In genomic region chr2:60773592-60773991, GRCm38 (mm10) we compare ENCODE assay signal across 10 mouse cellular contexts. TPM values are rescaled to one million over a fixed set of nuclear protein-coding genes. Genes with fewer than 3 reads are reported as not detected.
DNase-seq lines count a peak whose midpoint lies in the region; ATAC-seq and TF ChIP-seq lines count a peak whose summit lies in the region.
"Had no signal": no experiment of that assay in that cellular context is flagged by ENCODE, and none has a peak within 500 bp of the region (broad histone marks: within the 10 kb centered on the region; RNA-seq: fewer than 3 reads in every experiment).

No protein-coding gene starts in this region.

- H3K9me3 ChIP-seq in heart, embryonic 10.5 days: peaks cover 10% of the 10 kb centered on the region
- H3K9me3 ChIP-seq in lung, embryonic 15.5 days: no peaks in the 10 kb centered on the region
- H3K9me3 ChIP-seq in intestine, embryonic 16.5 days (ENCODE audit: control insufficient read depth, low read length): no peaks in the 10 kb centered on the region

- 0 out of 2 replicates have a peak, but pooled peaks cover 5% of the 10 kb centered on the region for H3K4me1 ChIP-seq in heart, embryonic 10.5 days
- peaks cover 14% of the 10 kb centered on the region for H3K4me1 ChIP-seq in lung, embryonic 15.5 days
- H3K4me1 ChIP-seq in intestine, embryonic 16.5 days (ENCODE audit: control insufficient read depth, insufficient read depth, low read length): no peaks in the 10 kb centered on the region; the same call in 1 of the 2 replicates

- no peak for TF ChIP-seq CTCF in left cerebral cortex, adult 2 months (IDR thresholded peaks at IDR 0.05)

- WGBS in heart, embryonic 10.5 days: 95% methylated on average over 5 of the region's 5 CpGs
- WGBS in lung, embryonic 15.5 days: 67% methylated on average over 5 of the region's 5 CpGs
- WGBS in intestine, embryonic 16.5 days: 80% methylated on average over 5 of the region's 5 CpGs

- no peak overlapping the region for H3K4me3 ChIP-seq in heart, embryonic 10.5 days
- H3K4me3 ChIP-seq in lung, embryonic 15.5 days: no peak overlapping the region
- no peak overlapping the region for H3K4me3 ChIP-seq in left cerebral cortex, adult 2 months
- H3K4me3 ChIP-seq in intestine, embryonic 16.5 days (ENCODE audit: low read length): no peak overlapping the region

- intact Hi-C loops in left cerebral cortex, adult 2 months (cut with DNase I): no loop called here

- H3K4me2 ChIP-seq in lung, embryonic 15.5 days: no peak overlapping the region
- H3K4me2 ChIP-seq in intestine, embryonic 16.5 days (ENCODE audit: low read depth, low read length): no peak overlapping the region

- peak; percentile 36; the same call in 1 of the 2 replicates for ATAC-seq in lung, embryonic 15.5 days (ENCODE audit: borderline replicate concordance, extremely low read depth, low FRiP score, low TSS enrichment)
- ATAC-seq in granulocyte monocyte progenitor cell, adult 5-6 weeks (replicated peaks; ENCODE audit: poor library complexity, severe bottlenecking): no peak
- no peak for ATAC-seq in intestine, embryonic 16.5 days

- H3K9ac ChIP-seq in lung, embryonic 15.5 days: no peak overlapping the region
- no peak overlapping the region for H3K9ac ChIP-seq in intestine, embryonic 16.5 days (ENCODE audit: low read depth, low read length)
- H3K9ac ChIP-seq: liver, embryonic 14.5 days had no signal

- H3K27ac ChIP-seq in heart, embryonic 10.5 days: no peak overlapping the region
- peak overlapping the region; percentile 34; the same call in 1 of the 2 replicates for H3K27ac ChIP-seq in lung, embryonic 15.5 days
- no peak overlapping the region for H3K27ac ChIP-seq in left cerebral cortex, adult 2 months
- H3K27ac ChIP-seq in intestine, embryonic 16.5 days (ENCODE audit: low read length): no peak overlapping the region
- H3K27ac ChIP-seq: liver, embryonic 14.5 days had no signal

- no peaks in the 10 kb centered on the region for H3K27me3 ChIP-seq in heart, embryonic 10.5 days (ENCODE audit: insufficient read depth, poor library complexity, severe bottlenecking)
- no peaks in the 10 kb centered on the region for H3K27me3 ChIP-seq in lung, embryonic 15.5 days
- no peaks in the 10 kb centered on the region for H3K27me3 ChIP-seq in intestine, embryonic 16.5 days (replicated peaks; ENCODE audit: control insufficient read depth, insufficient read depth, low read length)
- H3K27me3 ChIP-seq: CH12.LX had no signal

- DNase-seq in heart, adult 18-20 months: peak; percentile 87 to 91
- DNase-seq in heart, embryonic 10.5 days (ENCODE audit: low spot score): no peak
- peak; percentile 76 for DNase-seq in adrenal gland, postnatal 10 days
- DNase-seq in heart, adult 8-10 months (ENCODE audit: low spot score): peak; percentile 81
- no peak for DNase-seq in left cerebral cortex, adult 2 months (ENCODE audit: extremely low spot score in 1 of 2, low spot score in 2 of 2)

- H3K36me3 ChIP-seq in heart, embryonic 10.5 days: peaks cover 93% of the 10 kb centered on the region
- peaks cover 66% of the 10 kb centered on the region for H3K36me3 ChIP-seq in lung, embryonic 15.5 days
- H3K36me3 ChIP-seq in intestine, embryonic 16.5 days (ENCODE audit: control insufficient read depth, insufficient read depth, low read length): peaks cover 24% of the 10 kb centered on the region; the same call in 1 of the 2 replicates

RNA-seq across cellular contexts. Expression of gene Itgb6, which starts 51.1 kb away (rescaled TPM):
- 10 to 100 TPM; 26.8 to 29.7 TPM for total RNA-seq in heart, adult 18-20 months (2021)
- 0.34 and 0.46 TPM in 2 replicates for polyA plus RNA-seq in heart, embryonic 10.5 days (2016; fragmentation: Nextera tagmentation; extraction: Ambion mirVana)
- total RNA-seq in adrenal gland, postnatal 10 days (2021): 1 to 10 TPM in 1 of 2 experiments, under 1 TPM in 1; 0.81 to 6.0 TPM
- total RNA-seq in heart, adult 8-10 months (2022): 10 to 100 TPM; 20.2 to 32.3 (median 24.9) TPM
- 6.4 and 7.3 TPM in 2 replicates for polyA plus RNA-seq in lung, embryonic 15.5 days (2015; fragmentation: Nextera tagmentation; extraction: Ambion mirVana)
- not detected for total RNA-seq in left cerebral cortex, adult 2 months (2021)
- 0.53 TPM in 1 of 2 replicates, not detected in the other for total RNA-seq in granulocyte monocyte progenitor cell, adult 5-6 weeks (2014; fragmentation: Nextera tagmentation)
- not detected in 2 replicates for total RNA-seq in granulocyte monocyte progenitor cell, adult 5-6 weeks (2017)
- 11.4 and 12.6 TPM in 2 replicates for polyA plus RNA-seq in intestine, embryonic 16.5 days (2015; fragmentation: Nextera tagmentation; extraction: Ambion mirVana)
- total RNA-seq: CH12.LX had no signal

Comparison
In these comparisons a context has a peak if more than half of its experiments do, and no peak if none do; other contexts are left out.
1. DNase-seq: peak in heart, adult 18-20 months (2 of 2), adrenal gland, postnatal 10 days (single experiment) and heart, adult 8-10 months (single experiment); none in heart, embryonic 10.5 days (single experiment) and left cerebral cortex, adult 2 months (0 of 2).